Mouse (Mus musculus): Measurements from ENCODE around the gene Rnaset2a.
"Not testable (repeated sequence)": the region's sequence is repeated elsewhere in the genome, so short reads cannot be mapped to it uniquely, and the experiment has no call there.

Rnaset2a gene

DNA sequence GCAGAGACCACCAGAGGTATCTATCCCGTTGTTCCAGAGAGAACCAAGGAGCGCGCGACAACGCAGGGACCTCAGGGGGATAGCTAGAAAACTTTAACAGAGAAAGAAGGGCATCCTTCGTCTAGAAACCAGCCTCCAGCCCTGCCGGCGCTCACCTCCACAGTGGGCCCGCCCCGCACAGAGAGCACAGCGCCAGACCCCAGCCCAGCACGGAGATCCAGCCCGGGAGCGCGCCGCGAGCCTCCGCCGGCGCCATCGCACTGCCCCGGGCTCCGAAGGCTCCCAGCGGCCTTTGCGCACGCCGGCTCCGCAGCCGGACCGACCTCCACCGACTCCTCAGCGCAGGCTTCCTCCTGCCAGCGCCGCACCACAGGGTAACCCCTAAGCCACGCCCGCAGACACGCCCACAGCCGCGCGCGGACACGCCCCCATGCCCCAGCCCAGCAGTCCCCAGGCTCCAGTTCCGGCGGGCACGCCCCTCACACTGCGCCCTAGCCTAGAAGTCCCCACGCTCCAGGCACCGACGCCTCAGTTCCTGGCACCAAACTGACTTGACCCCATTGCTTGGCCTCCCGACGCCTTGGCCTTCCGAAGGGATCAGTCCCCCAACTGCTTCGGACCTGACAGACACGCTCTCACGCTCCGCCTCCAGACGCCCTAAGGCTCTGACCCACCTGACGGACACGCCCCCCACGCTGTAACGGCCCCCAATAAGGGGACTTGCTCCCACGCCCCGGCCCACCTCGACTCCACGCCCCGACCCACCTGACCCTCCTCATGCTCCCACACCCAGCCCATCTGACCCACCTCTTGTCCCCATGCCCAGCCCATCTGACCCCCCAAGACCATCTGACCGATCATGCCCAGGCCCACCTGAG lies at the start of gene Rnaset2a, which contains the start of gene Gm49673:
TSS of gene Rnaset2a (minus strand) at position 659 of the 878 bp plus-strand sequence.
TSS of gene Gm49673 (minus strand) at position 350 of the 878 bp plus-strand sequence.
- DNase-seq (ENCODE audit: low spot score in 2 of 2): peak in 1 of 2 experiments; percentile 24

DNA sequence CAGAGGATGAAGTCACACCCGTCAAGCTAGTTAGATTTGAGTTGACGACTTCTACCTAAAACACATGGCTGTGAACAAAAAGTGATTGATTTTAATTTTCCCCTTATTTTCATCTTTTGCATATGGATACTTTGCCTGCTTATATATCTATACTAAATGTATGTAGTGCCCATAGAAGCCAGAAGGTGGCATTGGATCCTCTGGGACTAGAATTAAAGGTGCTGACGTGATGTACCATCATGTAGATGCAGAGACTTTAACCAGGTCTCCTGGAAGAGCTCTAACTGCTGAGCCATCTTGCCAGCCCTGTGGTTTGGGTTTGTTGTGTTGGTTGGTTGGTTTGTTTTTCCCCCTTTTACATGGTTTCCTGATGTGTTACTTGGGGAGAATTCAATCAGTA lies 49.8 kb upstream of the Rnaset2a start:
- DNase-seq (ENCODE audit: low spot score in 2 of 2): no peak

DNA sequence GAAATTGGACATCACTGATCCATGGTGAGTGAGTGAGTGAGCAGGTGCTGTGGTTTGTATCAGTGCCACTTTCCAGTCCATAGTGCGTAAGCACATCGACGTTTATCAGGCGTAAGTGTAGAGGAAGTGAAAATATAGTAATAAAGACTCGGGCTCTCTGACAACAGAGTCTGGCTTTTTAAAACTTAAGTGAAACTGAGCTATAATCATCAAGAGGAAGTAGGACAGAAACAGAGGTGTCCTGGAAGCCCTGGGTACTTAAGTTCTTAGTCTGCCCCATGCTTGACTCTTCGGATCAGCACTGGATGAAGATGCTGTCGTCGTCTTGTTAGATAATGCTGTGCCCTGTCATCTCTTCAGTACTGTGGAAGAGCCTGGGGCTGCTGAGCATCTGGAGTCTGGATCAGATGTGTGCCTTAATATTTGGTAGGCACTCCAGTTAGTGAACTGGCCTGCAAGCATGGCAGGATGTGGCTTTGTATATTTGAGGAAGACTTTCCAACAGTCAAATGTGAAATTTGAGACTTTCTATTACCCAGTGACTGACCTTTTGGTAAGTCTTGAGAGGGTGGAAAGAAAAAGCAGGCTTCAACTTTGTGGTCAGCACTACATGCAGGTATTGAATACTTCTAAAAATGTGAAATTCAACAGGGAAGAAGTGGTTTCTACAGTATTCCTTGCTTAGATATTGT lies 47.9 kb upstream of the Rnaset2a start:
- DNase-seq (ENCODE audit: low spot score in 2 of 2): no peak

DNA sequence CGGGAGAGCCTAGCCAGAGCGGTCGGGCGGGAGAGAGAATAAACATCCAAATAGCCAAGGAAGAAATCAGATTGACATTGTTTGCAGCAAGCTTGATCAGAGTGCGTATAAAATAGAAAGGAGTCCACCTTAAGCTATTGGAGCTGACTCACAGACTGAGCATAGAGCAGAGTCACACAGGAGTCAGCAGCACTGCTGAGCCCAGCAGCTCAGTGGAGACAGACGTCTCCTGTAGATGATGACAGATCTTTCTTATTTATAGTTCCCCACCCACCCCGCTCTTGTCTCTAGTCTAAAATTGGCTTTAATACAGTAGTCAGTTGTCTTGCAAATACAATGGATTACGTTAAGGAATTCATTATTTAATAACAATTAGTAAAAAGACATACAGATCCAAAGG lies 45.8 kb upstream of the Rnaset2a start:
- no peak for DNase-seq (ENCODE audit: low spot score in 2 of 2)

DNA sequence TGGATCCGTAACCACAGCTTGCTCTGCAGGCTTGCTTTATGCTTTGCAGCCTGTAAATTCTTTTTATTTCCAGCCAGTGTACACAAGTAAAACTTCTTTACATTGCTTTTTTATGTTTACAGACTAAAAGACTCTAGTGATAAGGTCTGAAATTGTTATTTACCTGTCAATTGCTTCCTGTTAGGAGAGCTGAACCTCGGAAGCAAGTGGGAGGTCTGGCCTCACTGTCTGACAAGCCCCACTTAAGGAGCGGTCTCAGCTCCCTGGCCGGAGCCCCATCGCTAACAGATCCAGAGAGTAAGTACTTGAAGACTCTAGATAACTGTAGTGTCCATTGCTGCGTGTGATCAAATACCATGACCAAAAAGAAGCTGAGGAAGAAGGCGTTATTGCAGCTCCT lies 36.3 kb upstream of the Rnaset2a start:
- no peak for DNase-seq (ENCODE audit: low spot score in 2 of 2)

DNA sequence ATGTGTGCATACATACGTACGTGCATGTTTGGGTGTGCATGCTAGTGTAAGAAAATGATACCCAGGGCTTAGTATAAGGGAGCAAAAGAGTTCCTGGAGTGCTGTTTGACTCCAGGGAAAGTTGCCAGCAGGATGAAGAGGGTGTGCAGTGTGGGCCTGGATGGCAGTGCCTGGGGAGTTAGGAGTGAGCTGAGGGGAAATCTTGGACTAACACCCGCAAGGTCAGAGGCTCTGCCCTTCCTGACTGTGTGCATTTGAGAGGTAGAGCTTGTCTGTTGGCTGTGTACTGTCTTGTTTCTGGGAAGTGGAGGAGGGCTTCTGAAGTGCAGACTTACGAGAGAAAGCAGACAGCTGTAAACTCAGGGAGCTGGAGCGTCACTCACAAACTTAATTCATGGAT lies 35.9 kb upstream of the Rnaset2a start:
- no peak for DNase-seq (ENCODE audit: low spot score in 2 of 2)

DNA sequence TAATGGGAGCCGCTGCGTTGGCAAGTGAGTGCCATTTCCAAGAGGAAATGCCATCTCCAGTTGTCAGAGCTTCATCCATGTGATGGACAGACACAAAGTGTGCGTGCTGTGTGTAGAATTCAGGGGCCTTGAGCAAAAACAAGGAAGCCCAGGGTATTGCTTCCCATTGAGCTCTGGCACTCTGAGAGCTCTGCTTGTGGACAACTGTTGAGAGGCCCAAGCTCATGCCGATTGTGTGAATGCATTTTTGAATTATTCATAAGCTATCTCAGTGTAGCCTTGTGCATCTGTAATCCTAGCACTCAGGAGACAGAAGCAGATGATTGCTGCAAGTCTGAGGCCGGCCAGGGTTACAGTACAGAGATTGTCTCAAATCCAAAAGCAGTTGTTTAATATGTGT lies 29.2 kb upstream of the Rnaset2a start:
- DNase-seq (ENCODE audit: low spot score in 2 of 2): no peak

DNA sequence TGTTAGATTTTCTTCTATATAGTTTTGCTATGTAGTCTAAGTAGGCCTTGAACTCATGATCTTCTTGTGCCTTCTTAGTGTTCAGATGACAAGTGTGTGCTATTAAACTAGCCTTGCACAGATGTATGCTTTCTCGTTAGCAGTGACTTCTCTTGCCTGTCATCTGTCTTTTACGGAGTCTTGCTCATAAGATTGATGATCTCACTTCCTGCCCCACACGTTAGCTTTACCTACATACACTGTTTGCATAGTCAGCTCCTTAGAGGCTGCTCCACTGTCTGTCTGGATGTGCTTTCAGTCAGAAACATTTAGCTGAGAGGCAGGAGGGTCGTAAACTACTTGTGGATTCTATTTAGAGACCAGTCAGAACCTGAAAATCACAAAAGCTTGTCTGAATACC lies 23.2 kb upstream of the Rnaset2a start:
- DNase-seq (ENCODE audit: low spot score in 2 of 2): no peak

DNA sequence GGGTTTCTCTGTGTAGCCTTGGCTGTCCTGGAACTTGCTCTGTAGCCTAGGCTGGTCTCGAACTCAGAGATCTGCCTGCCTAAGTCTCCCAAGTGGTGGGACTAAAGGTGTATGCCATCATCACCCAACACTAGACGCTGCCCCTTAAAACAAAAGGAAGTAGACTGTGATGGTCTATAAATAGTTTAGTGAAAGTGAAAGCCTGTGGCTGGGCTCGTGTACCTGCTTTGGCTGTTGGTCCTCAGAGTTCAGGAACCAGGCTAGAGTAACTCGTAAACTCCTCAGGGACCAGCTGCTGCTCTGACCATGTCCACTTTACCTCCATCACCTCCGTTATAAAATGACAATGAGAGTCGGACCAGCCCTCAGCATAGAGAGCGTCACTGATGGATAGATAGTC lies 22.4 kb upstream of the Rnaset2a start:
- no peak for DNase-seq (ENCODE audit: low spot score in 2 of 2)

DNA sequence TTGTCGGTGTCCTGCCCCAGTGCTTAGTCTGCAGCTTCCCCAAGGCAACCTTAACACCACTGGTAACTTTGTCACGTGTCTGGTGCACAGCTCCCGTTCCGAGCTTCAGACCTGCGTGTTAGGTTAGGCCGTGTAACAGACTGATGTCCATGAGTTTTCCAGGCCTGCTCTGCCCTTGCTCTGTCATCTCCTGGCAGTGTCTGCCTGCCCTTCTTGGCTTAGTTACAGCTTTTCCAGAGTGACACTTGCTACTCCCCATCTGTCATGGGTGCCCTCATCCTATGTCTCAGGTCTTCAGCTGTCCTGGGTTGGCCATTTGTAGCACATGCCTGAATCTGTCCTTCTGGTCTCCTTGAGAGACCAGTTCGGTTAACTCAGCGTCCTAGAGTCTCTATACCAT lies 19.5 kb upstream of the Rnaset2a start:
- not testable (repeated sequence) for DNase-seq (ENCODE audit: low spot score in 2 of 2)

DNA sequence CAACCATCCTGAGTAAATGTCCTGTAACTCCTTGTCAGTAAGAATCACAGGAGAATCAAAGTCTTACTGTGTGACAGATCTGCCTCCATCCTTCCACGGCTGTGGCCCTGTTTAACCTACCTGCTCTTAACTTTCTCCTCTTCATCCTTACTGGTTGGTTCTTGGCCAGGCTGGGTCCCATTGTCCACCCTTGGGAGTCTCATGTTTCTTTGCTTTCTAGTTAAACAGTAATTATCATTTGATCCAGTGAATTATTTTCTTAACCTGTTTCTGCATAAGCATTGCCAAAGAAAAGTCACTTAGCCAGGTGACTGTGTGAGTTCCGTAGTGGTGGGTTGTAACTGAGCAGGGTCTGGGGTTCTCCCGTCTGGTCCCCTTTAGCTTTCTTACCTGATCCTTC lies 18.6 kb upstream of the Rnaset2a start:
- DNase-seq (ENCODE audit: low spot score in 2 of 2): not testable (repeated sequence)

DNA sequence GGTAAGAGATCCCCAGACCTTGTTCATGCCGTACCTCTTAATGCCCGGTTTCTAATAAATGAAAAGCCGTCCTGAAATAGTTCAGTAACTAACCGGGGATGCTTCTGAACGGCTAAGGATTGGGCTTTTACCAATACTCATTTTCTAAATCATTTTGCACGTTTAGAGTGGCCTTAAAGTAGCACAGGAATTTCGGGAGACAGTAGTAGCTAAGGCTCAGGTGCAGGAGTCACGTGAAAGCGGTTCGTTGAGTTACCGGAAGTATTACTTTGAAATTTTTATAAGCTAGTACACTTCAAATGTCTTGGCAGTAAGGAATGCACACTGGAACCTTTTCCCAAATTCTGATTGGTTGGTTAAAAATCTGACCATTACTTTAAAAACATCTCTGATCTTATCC lies 18.1 kb upstream of the Rnaset2a start:
- DNase-seq (ENCODE audit: low spot score in 2 of 2): not testable (repeated sequence)

DNA sequence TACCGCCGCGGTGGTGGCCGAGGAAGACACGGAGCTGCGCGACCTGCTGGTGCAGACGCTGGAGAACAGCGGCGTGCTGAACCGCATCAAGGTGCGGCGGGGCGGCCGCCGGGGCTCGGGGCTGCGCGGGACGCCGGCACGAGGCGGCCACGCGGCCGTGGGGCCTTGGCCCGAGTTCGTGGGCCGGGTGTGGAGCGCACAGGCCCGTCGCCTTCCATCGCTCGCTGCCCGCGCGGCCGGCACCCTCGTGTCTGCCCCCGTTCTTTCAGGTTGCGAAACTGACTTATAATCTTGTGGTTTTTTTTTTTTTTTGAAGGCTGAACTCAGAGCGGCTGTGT lies 17.7 kb upstream of the Rnaset2a start:
- DNase-seq (ENCODE audit: low spot score in 2 of 2): not testable (repeated sequence)

DNA sequence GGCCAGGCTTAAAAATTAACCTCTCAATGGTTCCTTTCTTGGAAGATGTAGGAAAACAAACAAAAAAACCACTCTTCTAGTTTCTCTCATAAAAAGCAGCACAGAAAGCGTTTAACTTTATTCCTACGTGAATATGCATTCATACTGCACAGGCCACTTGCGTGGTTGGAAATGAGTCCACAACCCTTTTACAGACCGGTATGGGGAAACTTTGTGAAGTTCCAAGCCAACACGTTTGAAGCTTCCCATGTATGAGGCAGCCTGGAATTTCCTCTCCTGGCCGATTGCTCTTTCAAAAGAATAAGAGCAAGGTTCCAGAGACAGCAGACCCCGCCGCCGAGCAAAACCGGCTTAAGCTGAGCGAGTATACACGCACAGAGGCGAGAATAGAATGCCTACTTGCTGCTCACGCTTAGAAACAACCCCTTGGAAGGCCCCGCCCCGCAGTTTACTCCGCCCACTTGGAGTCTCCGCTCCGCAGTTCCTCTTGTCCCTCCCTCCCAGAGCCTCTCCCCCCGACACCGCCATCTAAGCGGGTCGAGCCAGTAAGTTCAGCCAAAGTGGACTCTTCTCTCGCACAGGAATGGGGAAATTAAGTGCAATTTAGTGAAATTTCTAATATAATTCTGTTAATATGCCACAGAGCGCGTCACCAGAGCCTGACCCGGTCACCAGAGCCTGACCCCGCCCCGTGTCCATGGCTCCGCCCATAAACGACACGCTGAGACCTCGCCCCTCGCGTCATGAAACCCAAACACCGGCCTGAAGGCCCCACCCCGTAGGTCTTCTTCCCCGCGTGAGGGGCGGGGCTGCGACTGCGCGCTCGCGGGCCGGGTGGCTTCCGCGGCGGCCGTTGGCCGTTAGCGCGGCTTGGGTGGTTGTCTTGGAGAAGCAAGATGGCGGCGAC lies 17.1 kb upstream of the Rnaset2a start, which contains the start of gene Fgfr1op:
TSS of gene Fgfr1op (plus strand) at position 801 of the 907 bp plus-strand sequence.
- DNase-seq (ENCODE audit: low spot score in 2 of 2): peak in 1 of 2 experiments; percentile 52

DNA sequence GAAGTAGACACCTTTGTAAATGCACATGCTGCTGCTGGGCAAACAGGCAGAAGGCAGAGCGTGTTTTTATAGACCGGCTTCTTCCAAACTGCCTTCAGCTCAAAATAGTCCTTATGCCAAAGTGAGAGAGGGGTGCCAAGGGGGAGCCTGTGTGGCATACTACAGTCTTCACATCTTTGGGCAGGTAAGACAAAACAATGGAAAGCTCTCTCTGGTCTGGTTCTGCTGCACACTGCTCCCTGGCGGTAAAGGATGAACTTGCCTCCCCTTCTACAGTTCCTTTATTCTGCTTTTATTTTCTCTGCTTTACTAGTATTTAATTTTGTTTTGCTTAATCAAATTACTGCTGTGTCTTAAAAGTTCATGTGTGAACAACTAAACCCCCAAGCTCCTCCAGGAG lies 13.1 kb upstream of the Rnaset2a start:
- DNase-seq (ENCODE audit: low spot score in 2 of 2): peak in 1 of 2 experiments; percentile 65

DNA sequence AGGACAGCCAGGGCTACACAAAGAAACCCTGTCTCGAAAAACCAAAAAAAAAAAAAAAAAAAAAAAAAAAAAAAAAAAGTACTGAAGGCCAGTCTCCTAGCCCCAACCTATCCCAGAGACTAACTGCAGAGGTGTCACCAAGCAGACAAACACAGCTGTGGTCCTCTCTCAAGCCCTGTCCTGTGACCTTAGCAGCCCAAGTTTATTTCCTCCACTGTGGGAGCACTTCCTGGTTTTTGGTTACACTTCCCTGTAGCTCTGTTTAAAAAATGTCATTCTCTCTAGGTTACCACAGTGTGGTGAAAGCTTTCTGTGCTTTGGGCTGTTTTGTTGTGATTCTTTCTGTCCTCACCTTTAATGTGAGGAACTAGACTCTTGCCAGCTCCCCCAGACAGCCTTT lies 10.7 kb upstream of the Rnaset2a start:
- DNase-seq (ENCODE audit: low spot score in 2 of 2): not testable (repeated sequence)

DNA sequence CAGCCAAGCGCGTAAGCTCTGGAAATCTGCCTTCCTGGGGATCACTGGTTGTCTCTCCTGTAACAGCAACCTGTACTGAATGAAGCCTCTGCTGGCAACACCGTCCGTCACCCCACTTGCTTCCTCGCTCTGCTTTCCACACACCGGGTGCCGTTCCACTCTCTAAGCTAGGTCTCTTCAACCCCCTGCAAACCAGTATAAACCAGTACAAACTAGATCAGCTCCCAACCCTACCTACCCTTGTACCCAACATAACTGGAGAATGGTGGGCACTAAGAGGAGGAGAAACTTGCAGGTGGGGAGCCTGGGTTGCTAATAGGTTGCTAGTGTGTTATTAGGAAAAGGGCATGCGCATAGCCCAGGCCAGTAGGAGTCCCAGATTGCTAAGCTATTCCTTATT lies 8.1 kb upstream of the Rnaset2a start:
- DNase-seq (ENCODE audit: low spot score in 2 of 2): not testable (repeated sequence)

DNA sequence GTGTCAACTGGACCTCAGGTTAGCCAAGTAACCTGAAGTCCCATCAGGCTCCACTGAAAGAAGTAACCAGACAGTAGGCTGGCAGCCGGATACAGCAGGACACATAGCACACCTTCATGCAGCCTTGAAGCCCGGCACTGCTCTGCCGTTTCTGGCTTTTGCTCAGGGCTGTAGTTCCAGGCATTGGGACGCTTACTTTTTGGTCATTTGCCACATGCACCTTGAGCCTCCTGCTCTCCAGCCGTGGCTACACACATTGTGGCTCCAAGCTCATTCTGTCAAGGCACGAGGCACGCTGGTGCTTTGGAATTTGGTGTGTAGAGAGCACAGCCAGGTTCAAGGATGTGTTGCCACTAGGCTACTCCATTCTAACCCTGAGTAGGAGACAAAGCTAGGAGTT lies 7.1 kb upstream of the Rnaset2a start:
- not testable (repeated sequence) for DNase-seq (ENCODE audit: low spot score in 2 of 2)

DNA sequence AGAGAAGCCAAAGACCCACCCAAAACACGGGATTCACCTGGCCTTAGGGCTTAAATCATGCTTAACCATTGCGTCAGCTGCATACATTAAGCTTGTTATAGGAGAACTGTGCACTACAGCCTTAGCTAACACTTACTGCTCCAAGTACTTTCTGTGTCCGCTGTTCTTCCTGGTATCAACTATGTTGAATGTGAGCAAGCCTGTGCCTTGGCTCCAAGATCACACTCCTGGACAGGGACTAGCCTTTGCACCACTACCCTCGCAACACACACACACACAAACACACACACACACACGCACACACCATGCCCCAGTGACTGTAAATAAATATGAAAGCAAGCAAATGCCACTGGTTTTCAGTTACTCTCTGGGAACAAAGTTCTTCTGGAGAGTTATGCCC lies 966 bp downstream of the Rnaset2a start:
- not testable (repeated sequence) for DNase-seq (ENCODE audit: low spot score in 2 of 2)

DNA sequence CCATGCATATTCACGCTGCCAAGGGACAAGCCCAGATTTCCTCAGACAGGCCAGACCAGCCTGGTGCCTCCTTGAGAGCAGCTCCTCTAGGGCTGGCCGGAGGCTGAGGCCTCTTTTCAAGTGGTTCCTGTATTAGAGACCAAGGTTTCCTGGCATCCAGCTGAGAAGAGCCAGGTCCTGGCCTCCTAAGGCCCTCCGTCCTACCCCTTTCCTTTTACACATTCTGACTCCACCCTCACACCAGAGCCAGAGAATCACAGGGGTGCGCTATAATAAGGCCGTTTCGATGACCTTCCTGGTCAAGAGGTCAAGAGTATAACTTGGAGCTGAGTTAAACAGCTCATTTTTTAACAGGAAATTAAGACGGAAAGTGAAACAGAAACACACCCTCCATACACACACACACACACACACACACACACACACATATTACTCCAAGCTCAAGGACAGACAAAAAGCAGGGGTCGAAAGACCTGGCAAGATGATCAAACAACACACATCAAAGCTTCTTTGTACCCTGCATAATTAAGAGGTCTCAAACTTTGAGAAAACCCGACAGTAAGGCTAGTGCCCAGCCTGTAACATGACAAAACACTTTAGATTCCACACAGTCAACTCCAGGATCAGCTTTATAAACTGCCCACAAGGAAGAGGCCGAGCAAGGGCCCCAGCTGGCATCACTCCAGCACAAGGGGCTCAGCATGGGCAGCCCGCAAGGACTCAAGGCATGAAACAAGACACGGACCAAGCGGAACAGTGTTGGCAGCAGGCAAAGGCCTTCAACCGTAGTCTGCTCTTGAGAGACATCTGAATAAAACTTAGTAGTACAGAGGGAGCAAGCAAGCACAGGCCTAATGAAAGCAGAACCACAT lies 3.9 kb downstream of the Rnaset2a start:
- DNase-seq (ENCODE audit: low spot score in 2 of 2): peak; percentile 35 to 40

DNA sequence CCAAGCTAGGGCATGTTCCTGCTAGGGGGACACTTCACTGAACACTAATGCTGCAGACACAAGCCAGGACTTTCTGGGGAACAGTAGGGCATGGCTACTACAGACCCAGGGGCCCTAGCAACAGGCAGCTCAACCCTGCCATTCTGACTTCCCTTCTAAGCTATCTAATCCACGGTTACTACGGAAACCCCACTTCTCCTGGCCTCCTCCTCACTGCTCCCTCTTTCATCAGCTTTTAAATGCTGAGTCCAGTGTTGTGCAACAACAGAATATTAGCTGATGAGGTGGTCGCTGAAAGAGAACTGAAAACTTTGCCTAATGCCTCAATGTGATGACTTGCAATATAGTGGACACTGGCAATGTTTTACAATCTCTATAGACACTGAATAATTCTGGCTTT lies 7.7 kb downstream of the Rnaset2a start:
- not testable (repeated sequence) for DNase-seq (ENCODE audit: low spot score in 2 of 2)

All from right cerebral cortex, postnatal 10 days (tissue).